Mouse (Mus musculus) MEL (cell line): ENCODE measurements around the gene Dusp27. TPM values are rescaled to one million over a fixed set of nuclear protein-coding genes. Genes with fewer than 3 reads are reported as not detected.

ENCODE experiments used
- DNase-seq: peaks from one replicate; pipeline ENCODE4 v3.0.0; 2011; ENCODE audit warnings: low read depth, low spot score
- H3K27ac ChIP-seq: 2 replicates; pipeline ENCODE4 v1.5.1; 2012; ENCODE audit warnings: low read depth, mild to moderate bottlenecking, control low read depth, low read length, moderate library complexity; ENCODE audit not compliant: control insufficient read depth
- H3K27me3 ChIP-seq, 2 experiments: fragments of 150-350 bp in 1 of 2; sonication (generic) in 1 of 2; 2 replicates each; pipeline ENCODE4 v1.6.1; 2012; ENCODE audit warnings: low read length in 2 of 2, mild to moderate bottlenecking in 2 of 2, improper control_type of control experiment in 1 of 2, moderate library complexity in 1 of 2; ENCODE audit not compliant: insufficient read depth in 2 of 2, control insufficient read depth in 1 of 2
- H3K36me3 ChIP-seq, 2 experiments: 2 replicates each; pipeline ENCODE4 v1.6.1; 2012 to 2014; ENCODE audit warnings: low read length in 2 of 2, improper control_type of control experiment in 1 of 2, inconsistent platforms in 1 of 2, mild to moderate bottlenecking in 1 of 2; ENCODE audit not compliant: insufficient read depth in 2 of 2, control insufficient read depth in 1 of 2
- H3K4me1 ChIP-seq, 2 experiments: fragments of 150-350 bp in 1 of 2; sonication (generic) in 1 of 2; 2 replicates each; pipeline ENCODE4 v1.6.1; 2012; ENCODE audit warnings: low read length in 2 of 2, improper control_type of control experiment in 1 of 2, mild to moderate bottlenecking in 1 of 2; ENCODE audit not compliant: insufficient read depth in 2 of 2, control insufficient read depth in 1 of 2
- H3K4me3 ChIP-seq, 2 experiments: fragments of 150-350 bp in 1 of 2; sonication (generic) in 1 of 2; 2 replicates each; pipeline ENCODE4 v1.5.1; 2012; ENCODE audit warnings: low read depth in 2 of 2, low read length in 2 of 2, mild to moderate bottlenecking in 2 of 2, moderate library complexity in 2 of 2, control low read depth in 1 of 2, improper control_type of control experiment in 1 of 2; ENCODE audit not compliant: control insufficient read depth in 1 of 2, insufficient read depth in 1 of 2
- H3K79me2 ChIP-seq: 2 replicates; pipeline ENCODE4 v1.6.1; 2012; ENCODE audit warnings: mild to moderate bottlenecking, low read length, moderate library complexity; ENCODE audit not compliant: control insufficient read depth, poor library complexity, insufficient read depth
- H3K9ac ChIP-seq: 2 replicates; pipeline ENCODE4 v1.6.1; 2012; ENCODE audit warnings: low read depth, mild to moderate bottlenecking, control low read depth, low read length, moderate library complexity; ENCODE audit not compliant: control insufficient read depth, poor library complexity, severe bottlenecking
- H3K9me3 ChIP-seq: fragments of 150-350 bp; sonication (generic); replicated peaks from 2 replicates; pipeline ENCODE4 v1.6.1; 2012; ENCODE audit warnings: mild to moderate bottlenecking, low read length, improper control_type of control experiment, moderate library complexity; ENCODE audit not compliant: insufficient read depth
- CHD1 ChIP-seq: IDR thresholded peaks from 2 replicates; pipeline ENCODE4 v1.6.1; 2012; ENCODE audit warnings: low read depth, mild to moderate bottlenecking, inconsistent platforms, low read length, improper control_type of control experiment
- CTCF ChIP-seq, 3 experiments: IDR thresholded peaks in 2 of 3; conservative IDR thresholded peaks in 1 of 3; 2 replicates each; pipeline ENCODE4 v1.5.1; 2011 to 2012; ENCODE audit warnings: low read length in 3 of 3, low read depth in 2 of 3, mild to moderate bottlenecking in 2 of 3, improper control_type of control experiment in 1 of 3, inconsistent platforms in 1 of 3, mixed read lengths in 1 of 3, moderate library complexity in 1 of 3; ENCODE audit not compliant: control insufficient read depth in 1 of 3, insufficient read depth in 1 of 3, poor library complexity in 1 of 3, severe bottlenecking in 1 of 3
- E2F4 ChIP-seq: IDR thresholded peaks from 2 replicates; pipeline ENCODE4 v1.6.1; 2011; ENCODE audit warnings: low read depth, low read length, improper control_type of control experiment, borderline replicate concordance
- ELF1 ChIP-seq: IDR thresholded peaks from 2 replicates; pipeline ENCODE4 v1.6.1; 2014; ENCODE audit warnings: low read depth, mild to moderate bottlenecking, inconsistent platforms, low read length, improper control_type of control experiment, moderate library complexity
- GATA1 ChIP-seq: IDR thresholded peaks from 2 replicates; pipeline ENCODE4 v1.6.1; 2011; ENCODE audit warnings: low read depth, low read length, improper control_type of control experiment
- HCFC1 ChIP-seq: IDR thresholded peaks from 2 replicates; pipeline ENCODE4 v1.6.1; 2012; ENCODE audit warnings: low read depth, mild to moderate bottlenecking, inconsistent platforms, low read length, improper control_type of control experiment, moderate library complexity
- JUND ChIP-seq: IDR thresholded peaks from 2 replicates; pipeline ENCODE4 v1.6.1; 2011; ENCODE audit warnings: low read depth, mild to moderate bottlenecking, improper control_type of control experiment, low read length
- KAT2A ChIP-seq: conservative IDR thresholded peaks from 2 replicates; pipeline ENCODE4 v1.6.1; 2012; ENCODE audit warnings: low read depth, low read length, improper control_type of control experiment, inconsistent platforms
- MAZ ChIP-seq: IDR thresholded peaks from 2 replicates; pipeline ENCODE4 v1.6.1; 2012; ENCODE audit warnings: low read depth, mild to moderate bottlenecking, inconsistent platforms, low read length, improper control_type of control experiment
- MYB ChIP-seq: IDR thresholded peaks from 2 replicates; pipeline ENCODE4 v1.6.1; 2011; ENCODE audit warnings: mild to moderate bottlenecking, low read depth, low read length, improper control_type of control experiment
- MYC ChIP-seq: IDR thresholded peaks from 2 replicates; pipeline ENCODE4 v1.6.1; 2011; ENCODE audit warnings: low read depth, mild to moderate bottlenecking, low read length, improper control_type of control experiment, moderate library complexity
- NRF1 ChIP-seq: IDR thresholded peaks from 2 replicates; pipeline ENCODE4 v1.6.1; 2014; ENCODE audit warnings: low read depth, mild to moderate bottlenecking, inconsistent platforms, low read length, improper control_type of control experiment, moderate library complexity; ENCODE audit not compliant: poor library complexity, insufficient read depth, severe bottlenecking
- POLR2AphosphoS2 ChIP-seq: IDR thresholded peaks from 2 replicates; pipeline ENCODE4 v1.6.1; 2011; ENCODE audit warnings: low read length, improper control_type of control experiment
- POLR2AphosphoS5 ChIP-seq: IDR thresholded peaks from 2 replicates; pipeline ENCODE4 v1.6.1; 2012; ENCODE audit warnings: low read depth, borderline replicate concordance, mild to moderate bottlenecking, inconsistent platforms, low read length, moderate library complexity, mixed read lengths
- RAD21 ChIP-seq: IDR thresholded peaks from 2 replicates; pipeline ENCODE4 v1.6.1; 2011; ENCODE audit warnings: mild to moderate bottlenecking, low read depth, low read length, improper control_type of control experiment
- RCOR1 ChIP-seq: IDR thresholded peaks from 2 replicates; pipeline ENCODE4 v1.6.1; 2012; ENCODE audit warnings: low read depth, mild to moderate bottlenecking, inconsistent platforms, low read length, improper control_type of control experiment
- SIN3A ChIP-seq: IDR thresholded peaks from 2 replicates; pipeline ENCODE4 v1.6.1; 2012; ENCODE audit warnings: low read length, improper control_type of control experiment, inconsistent platforms
- SMC3 ChIP-seq: IDR thresholded peaks from 2 replicates; pipeline ENCODE4 v1.6.1; 2011; ENCODE audit warnings: low read depth, low read length, improper control_type of control experiment
- ZMIZ1 ChIP-seq: IDR thresholded peaks from 2 replicates; pipeline ENCODE4 v1.6.1; 2012; ENCODE audit warnings: low read depth, mild to moderate bottlenecking, inconsistent platforms, low read length, improper control_type of control experiment, moderate library complexity
- polyA plus RNA-seq, 2 experiments: library from polyadenylated mRNA; stranded (reverse) in 1 of 2; unstranded in 1 of 2; fragments of >175 nt in 1 of 2; fragments of >200 nt in 1 of 2; gene quantifications; 2 replicates each; pipeline versions ENCODE4 v1.2.1 to v1.2.4; 2012; ENCODE audit warnings: low replicate concordance in 2 of 2, low read depth in 1 of 2; ENCODE audit not compliant: insufficient read length in 2 of 2, insufficient read depth in 1 of 2, missing spikeins in 1 of 2
- total RNA-seq: library from RNA; depleted of rRNA; stranded (reverse); fragments of 300-350 nt; gene quantifications from 2 replicates; pipeline ENCODE4 v1.2.3, GENCODE M21; 2012

Gene Dusp27
- total and polyA plus RNA-seq, 3 experiments = not detected

GRCm38 (mm10) chr1:166139620-166140184, 12.0 kb upstream of the Dusp27 start:
- TF ChIP-seq HCFC1 = no peak
- Histone ChIP-seq H3K4me1 (peaks cover 3 to 16% of the 10 kb centered on the region in 2 experiments; a peak in 3 of 4 replicates), H3K27ac (no peak overlapping the region), H3K9ac (no peak overlapping the region), H3K27me3 (no peaks in the 10 kb centered on the region), H3K79me2 (no peaks in the 10 kb centered on the region), H3K36me3 (peaks cover 0 to 2% of the 10 kb centered on the region in 2 experiments; a peak in 1 of 4 replicates), H3K9me3 (no peaks in the 10 kb centered on the region), H3K4me3 (no peak overlapping the region)
- no peak for DNase-seq

- Histone ChIP-seq H3K9me3 (no peaks in the 10 kb centered on the region), H3K9ac (no peak overlapping the region), H3K27me3 (no peaks in the 10 kb centered on the region), H3K79me2 (no peaks in the 10 kb centered on the region), H3K4me1 (peaks cover 3 to 18% of the 10 kb centered on the region in 2 experiments; a peak in 3 of 4 replicates), H3K27ac (no peak overlapping the region), H3K36me3 (peaks cover 0 to 2% of the 10 kb centered on the region in 2 experiments; a peak in 1 of 4 replicates), H3K4me3 (no peak overlapping the region)
- no peak for DNase-seq
- no peak for TF ChIP-seq E2F4
- TF ChIP-seq NRF1 = no peak
- TF ChIP-seq SIN3A = no peak
- TF ChIP-seq MYC = no peak
- TF ChIP-seq POLR2AphosphoS5 = no peak
- no peak for TF ChIP-seq RAD21
- TF ChIP-seq GATA1 = no peak
Observed at GRCm38 (mm10) chr1:166139113-166139512, 11.4 kb upstream of the Dusp27 start.

GRCm38 (mm10) chr1:166138136-166138535, 10.4 kb upstream of the Dusp27 start:
- Histone ChIP-seq H3K4me3 (peak overlapping the region; percentile 48 to 49), H3K9ac (peak overlapping the region; percentile 35), H3K27ac (no peak overlapping the region; the same call in 1 of the 2 replicates)

More at GRCm38 (mm10) chr1:166138136-166138535, 10.4 kb upstream of the Dusp27 start:
- Histone ChIP-seq H3K27me3 (no peaks in the 10 kb centered on the region), H3K79me2 (no peaks in the 10 kb centered on the region), H3K9me3 (no peaks in the 10 kb centered on the region), H3K36me3 (peaks cover 0 to 2% of the 10 kb centered on the region in 2 experiments; a peak in 1 of 4 replicates), H3K4me1 (peaks cover 3 to 18% of the 10 kb centered on the region in 2 experiments; a peak in 3 of 4 replicates)
- TF ChIP-seq CHD1 = no peak
- TF ChIP-seq POLR2AphosphoS5 = no peak
- TF ChIP-seq MAZ = no peak
- TF ChIP-seq RAD21 = no peak
- no peak for TF ChIP-seq GATA1
- no peak for TF ChIP-seq KAT2A
- TF ChIP-seq JUND = no peak
- TF ChIP-seq ELF1 = no peak
- no peak for TF ChIP-seq POLR2AphosphoS2
- no peak for TF ChIP-seq CTCF (IDR thresholded peaks at IDR 0.05 in 2 of 3, conservative IDR thresholded peaks at IDR 0.05 in 1 of 3; ENCODE audit: control insufficient read depth in 1 of 3, insufficient read depth in 1 of 3, low read depth in 2 of 3, low read length in 3 of 3, poor library complexity in 1 of 3, severe bottlenecking in 1 of 3)
- no peak for TF ChIP-seq RCOR1
- TF ChIP-seq HCFC1 = no peak
- TF ChIP-seq MYB = no peak
- no peak for TF ChIP-seq SMC3
- no peak for TF ChIP-seq MYC
- no peak for TF ChIP-seq ZMIZ1
- peak; percentile 35 for DNase-seq
